Mouse (Mus musculus) heart, postnatal 36 days (tissue): ENCODE measurements around the gene Mettl24. TPM values are rescaled to one million over a fixed set of nuclear protein-coding genes. Genes with fewer than 3 reads are reported as not detected.

Experiments
- DNase-seq, 2 experiments: peaks; one replicate each; pipeline ENCODE4 v3.0.0; 2021 to 2022
- intact Hi-C: fragments of 180-260 bp; cut with DNase I; formaldehyde crosslinking; loops from one replicate; pipeline ENCODE4 v1.15.1; 2025
- total RNA-seq, 2 experiments: library from RNA; stranded (reverse); gene quantifications; 2 replicates each; pipeline ENCODE4 v1.2.3; 2021

Mettl24 gene
- 1 to 10 TPM; 1.1 to 1.4 TPM for total RNA-seq

- DNase-seq: peak; percentile 69 to 78
- intact Hi-C loops: loop anchor here (1.0 to 5.0 kb wide), 2 partner anchors 79 to 200 kb away; partner anchors contain the start of genes Cdc40 and Wasf1
These were observed at the start of gene Mettl24 for GRCm38 (mm10) chr10:40683092-40683867. Gene Mettl24 (plus strand): TSS chr10:40683282.

DNA sequence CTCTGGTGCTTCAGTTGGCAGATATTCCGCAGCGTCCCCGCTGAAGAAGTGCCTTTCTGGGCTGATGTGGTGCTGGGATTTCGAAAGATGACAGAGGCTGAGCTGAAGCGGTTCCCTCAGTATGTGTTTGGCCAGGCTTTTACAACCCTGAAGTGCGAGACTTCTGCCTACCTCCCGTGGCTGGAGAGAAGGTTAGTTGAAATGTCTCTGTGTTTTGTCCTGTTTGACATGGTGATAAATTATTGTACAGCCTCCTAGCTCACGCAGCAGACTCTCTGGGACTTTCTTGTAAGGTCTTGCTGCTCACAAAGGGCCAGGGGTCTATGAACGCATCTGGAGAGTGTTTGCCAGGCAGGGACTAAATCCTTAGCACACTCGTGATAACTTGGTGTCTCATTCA lies 45.8 kb upstream of the Mettl24 start:
- DNase-seq: no peak
- intact Hi-C loops: loop anchor here (10.0 kb wide), 1 partner anchor 383 kb away; the partner anchor contains the start of gene Gtf3c6

GRCm38 (mm10) chr10:40638276-40638675 lies 44.8 kb upstream of the Mettl24 start:
- intact Hi-C loops: loop anchor here (10.0 kb wide), 1 partner anchor 383 kb away; the partner anchor contains the start of gene Gtf3c6

DNA sequence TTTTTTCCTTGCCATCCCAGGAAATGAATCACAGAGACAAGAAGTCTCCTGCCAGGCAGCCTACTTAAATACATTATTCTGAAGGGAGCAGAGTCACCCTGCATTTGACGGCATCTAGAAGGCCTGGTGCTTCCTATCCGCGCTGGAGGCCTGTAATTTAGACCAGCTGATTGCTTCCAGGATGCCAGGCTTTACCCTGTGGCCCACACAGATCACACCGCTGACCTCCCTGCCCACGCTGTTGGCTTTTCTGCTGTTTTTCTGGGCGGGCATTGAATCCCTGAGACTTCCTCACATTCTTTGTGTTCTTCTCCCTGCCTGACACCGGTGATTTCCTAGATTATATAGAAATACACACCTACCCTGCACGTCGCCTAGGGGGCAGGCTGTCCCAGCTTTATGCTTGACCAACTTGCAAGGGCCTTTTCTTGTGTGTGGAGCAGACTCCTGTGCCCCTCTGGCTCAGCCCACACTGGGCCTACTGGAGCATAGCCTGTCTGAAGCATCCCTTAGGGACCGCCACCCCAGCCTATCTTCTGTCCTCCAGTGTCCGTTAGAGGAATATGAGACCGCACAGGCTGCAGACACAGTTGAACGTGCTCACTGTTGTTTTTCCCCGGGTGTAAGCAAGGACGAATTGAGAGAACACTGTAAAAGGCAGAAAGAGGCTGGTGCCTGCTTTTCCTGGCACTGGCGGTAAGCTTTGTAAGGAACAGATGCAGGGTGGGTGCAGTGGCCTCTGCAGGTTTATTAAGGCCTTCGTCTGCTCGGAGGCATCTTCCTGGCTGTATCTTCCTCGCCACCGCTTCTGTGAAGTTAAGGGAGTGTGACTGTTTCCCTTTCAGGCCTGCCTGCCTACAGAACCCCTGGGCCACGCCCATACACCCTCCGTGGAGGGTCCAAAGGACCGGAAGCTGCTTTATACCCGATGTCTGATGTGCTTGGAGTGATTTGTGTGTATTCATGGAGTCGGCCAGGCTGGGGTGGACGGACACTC lies 44.0 kb upstream of the Mettl24 start:
- intact Hi-C loops: loop anchor here (10.0 kb wide), 1 partner anchor 384 kb away; the partner anchor contains the start of gene Gtf3c6
- no peak for DNase-seq

More at GRCm38 (mm10) chr10:40638276-40638675, 44.8 kb upstream of the Mettl24 start:
- peak in 1 of 2 experiments; percentile 25 for DNase-seq

- intact Hi-C loops: no loop called here
- DNase-seq: no peak
These were observed 42.7 kb upstream of the Mettl24 start for GRCm38 (mm10) chr10:40640406-40640805.

GRCm38 (mm10) chr10:40641901-40642300 lies 41.2 kb upstream of the Mettl24 start:
- DNase-seq: peak; percentile 25 to 26
- intact Hi-C loops: no loop called here

DNA sequence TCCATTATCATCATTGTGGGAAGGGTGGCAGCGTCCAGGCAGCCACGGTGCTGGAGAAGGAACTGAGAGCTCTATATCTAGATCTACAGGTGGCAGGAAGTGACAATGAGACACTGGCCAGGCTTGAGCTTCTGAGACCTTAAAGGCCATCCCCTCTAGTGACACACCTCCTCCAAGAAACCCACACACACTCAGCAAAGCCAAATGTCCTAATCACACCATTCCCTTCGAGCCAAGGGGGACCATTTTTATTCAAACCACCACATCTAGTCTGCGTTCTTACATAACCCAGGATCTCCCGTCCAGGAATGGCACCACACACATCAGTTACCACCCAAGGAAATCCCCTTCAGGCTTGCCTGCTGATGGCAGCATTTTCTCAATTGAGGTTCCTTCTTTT lies 40.0 kb upstream of the Mettl24 start:
- no peak for DNase-seq
- intact Hi-C loops: no loop called here

- intact Hi-C loops: no loop called here
- DNase-seq: no peak
These were observed 38.6 kb upstream of the Mettl24 start for GRCm38 (mm10) chr10:40644456-40644855.

DNA sequence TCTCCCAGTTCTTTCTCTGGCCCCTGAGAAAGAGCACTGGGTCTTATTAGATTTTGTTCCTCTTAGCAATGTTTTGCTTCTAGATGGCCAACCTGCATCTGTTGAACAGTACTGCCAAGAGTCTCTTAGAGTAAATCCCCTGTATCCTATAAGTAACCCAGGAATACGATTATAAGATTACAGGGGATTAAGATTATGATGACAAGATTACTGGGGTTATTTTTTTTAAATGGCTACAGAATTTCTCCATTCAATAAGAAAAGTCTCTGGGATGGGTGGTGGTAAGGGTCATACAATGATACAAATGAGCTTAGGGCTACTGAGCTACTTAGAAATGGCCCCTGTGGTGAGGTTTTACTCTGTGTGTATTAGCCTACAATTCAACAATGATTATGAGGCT lies 37.7 kb upstream of the Mettl24 start:
- DNase-seq: no peak
- intact Hi-C loops: no loop called here

GRCm38 (mm10) chr10:40648776-40649175 lies 34.3 kb upstream of the Mettl24 start:
- DNase-seq: no peak
- intact Hi-C loops: loop anchor here (1.0 to 2.0 kb wide), 2 partner anchors 236 to 356 kb away; no protein-coding TSS in a partner anchor

- intact Hi-C loops: loop anchor here (1.0 to 2.0 kb wide), 2 partner anchors 235 to 355 kb away; no protein-coding TSS in a partner anchor
- no peak for DNase-seq
These were observed 33.4 kb upstream of the Mettl24 start for GRCm38 (mm10) chr10:40649634-40650033.

DNA sequence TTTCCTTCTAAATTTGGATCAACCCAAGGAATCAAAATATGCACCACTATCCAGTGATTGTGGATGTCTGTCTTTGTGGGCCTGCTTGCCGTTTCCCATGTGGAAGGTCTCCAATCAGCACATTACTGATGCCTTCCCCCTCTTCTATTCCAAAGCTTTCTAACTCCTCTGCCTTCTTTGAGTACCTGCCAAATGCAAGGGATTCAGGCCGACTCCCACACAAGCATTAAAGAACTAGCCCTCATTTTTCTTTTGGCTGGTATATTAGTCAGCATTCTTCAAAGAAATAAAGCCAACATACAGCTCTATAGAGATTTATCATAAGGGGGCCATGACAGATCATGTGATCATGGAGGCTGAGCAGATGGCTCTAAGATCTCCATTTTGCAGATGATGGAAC lies 31.4 kb upstream of the Mettl24 start:
- no peak for DNase-seq
- intact Hi-C loops: no loop called here

- no peak for DNase-seq
- intact Hi-C loops: no loop called here
These were observed 17.8 kb upstream of the Mettl24 start for GRCm38 (mm10) chr10:40665270-40665669.

DNA sequence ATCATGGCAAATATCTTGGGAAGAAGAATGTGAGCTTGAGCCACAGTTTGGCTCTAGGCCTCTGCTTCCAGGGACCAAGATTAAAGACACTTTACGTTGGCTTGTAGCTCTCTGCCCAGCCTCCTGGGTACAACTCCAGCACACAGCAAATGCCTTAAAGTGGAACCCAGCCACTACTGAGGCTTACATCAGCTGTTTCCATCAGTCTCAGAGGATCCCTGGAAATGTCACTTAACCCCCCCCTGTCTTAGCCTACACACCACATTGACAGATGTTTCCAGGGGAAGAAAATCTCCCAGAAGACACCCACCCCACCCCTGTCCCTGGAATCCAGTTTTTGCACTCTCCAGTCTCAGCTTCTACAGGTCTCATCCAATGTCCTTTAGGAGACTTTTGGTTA lies 16.1 kb upstream of the Mettl24 start:
- intact Hi-C loops: no loop called here
- no peak for DNase-seq

DNA sequence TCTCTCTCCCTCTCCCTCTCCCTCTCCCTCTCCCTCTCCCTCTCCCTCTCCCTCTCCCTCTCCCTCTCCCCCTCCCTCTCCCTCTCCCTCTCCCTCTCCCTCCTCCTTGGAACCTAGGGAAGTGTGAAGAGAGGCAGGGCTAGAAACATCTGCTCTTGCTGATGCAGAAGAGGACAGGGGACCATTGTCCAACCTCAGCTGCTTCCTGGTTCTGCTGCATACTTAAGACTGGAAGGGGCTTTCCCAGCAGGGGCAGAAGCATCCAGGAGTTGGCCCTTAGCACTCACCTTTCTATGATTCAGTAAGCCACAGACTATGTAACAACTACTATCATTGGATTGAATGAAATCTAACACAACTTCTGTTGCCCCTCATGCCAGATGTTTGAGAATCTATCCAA lies 14.4 kb upstream of the Mettl24 start:
- no peak for DNase-seq
- intact Hi-C loops: no loop called here

GRCm38 (mm10) chr10:40672587-40673296 lies 10.3 kb upstream of the Mettl24 start:
- DNase-seq: no peak
- intact Hi-C loops: no loop called here

DNA sequence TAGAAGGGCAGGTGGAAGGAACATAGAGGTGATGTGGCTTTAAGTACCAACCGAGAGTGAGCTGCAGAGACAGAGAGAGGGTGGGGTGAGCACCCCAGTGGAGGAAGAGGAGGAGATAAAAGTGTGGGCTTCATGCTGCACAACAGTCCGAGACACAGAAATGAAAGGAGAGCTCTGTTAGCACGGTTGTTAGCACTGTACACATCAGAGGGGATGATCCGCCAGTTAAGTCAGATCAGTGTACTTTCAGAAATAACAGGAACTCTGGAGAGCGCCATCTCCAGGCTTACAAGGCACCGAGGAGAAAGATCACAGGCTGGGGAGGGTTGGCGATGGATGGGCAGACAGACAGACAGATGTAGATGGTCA lies 9.8 kb upstream of the Mettl24 start:
- intact Hi-C loops: no loop called here
- no peak for DNase-seq

GRCm38 (mm10) chr10:40674151-40674550 lies 8.9 kb upstream of the Mettl24 start:
- DNase-seq: no peak
- intact Hi-C loops: no loop called here

- intact Hi-C loops: no loop called here
- no peak for DNase-seq
These were observed 7.2 kb upstream of the Mettl24 start for GRCm38 (mm10) chr10:40675921-40676320.

DNA sequence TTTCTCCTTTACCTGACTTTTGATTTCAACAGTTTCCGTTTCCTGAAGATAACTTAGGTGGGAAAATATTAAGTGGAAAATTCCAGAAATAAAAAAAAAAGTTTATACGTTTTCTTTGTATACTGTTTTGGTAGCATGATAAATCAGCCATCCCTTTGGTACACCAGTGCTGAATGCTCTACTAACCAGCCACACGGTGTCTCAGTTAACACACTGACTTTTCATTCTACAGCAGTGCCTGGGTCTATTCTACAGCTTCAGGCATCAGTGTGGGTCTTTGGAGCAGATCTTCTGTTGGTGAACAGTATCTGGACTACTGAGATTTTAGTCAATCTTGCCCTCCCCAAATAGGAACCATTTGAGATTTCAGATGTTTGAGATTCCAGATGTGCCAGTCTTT lies 4.6 kb upstream of the Mettl24 start:
- intact Hi-C loops: no loop called here

More for the DNA sequence above, 4.6 kb upstream of the Mettl24 start:
- DNase-seq: no peak
